Mouse (Mus musculus): ENCODE measurements at regions not wholly inside any gene's neighbourhood (a gene's known extent, or its start where the extent isn't known, plus 50 kb on each side); places are given as distances from the start of the nearest gene placed in this dataset.

DNA sequence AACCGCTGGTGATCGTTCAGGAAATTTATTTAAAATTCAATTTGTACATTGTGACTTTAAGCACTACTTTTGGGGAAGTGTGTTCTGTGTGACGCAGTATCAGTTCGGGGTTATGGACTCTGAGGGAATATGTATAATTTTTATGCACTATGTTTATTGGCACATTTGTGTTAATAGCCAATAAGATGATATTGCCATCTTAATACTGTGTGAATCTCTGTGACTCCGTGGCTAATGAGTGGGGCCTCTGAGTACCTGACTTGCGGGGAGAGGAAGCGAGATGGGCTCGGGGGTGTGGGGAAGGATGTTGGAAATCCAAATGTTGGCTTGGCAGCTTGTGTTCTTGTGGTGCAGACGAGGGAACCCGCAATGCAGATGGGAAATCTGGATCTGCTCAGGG, 220.2 kb upstream of the Zfp507 start:
- no peak for TF ChIP-seq POLR2A (IDR thresholded peaks at IDR 0.05; ENCODE audit: extremely low read depth, insufficient read depth, low read length)
- no peak for TF ChIP-seq CTCF (IDR thresholded peaks at IDR 0.05; ENCODE audit: extremely low read depth, insufficient read depth, low read length)
